Mouse (Mus musculus) forebrain, postnatal 0 days (tissue): ENCODE measurements around the gene Cyp3a57. TPM values are rescaled to one million over a fixed set of nuclear protein-coding genes. Genes with fewer than 3 reads are reported as not detected.
"Not testable (repeated sequence)": the region's sequence is repeated elsewhere in the genome, so short reads cannot be mapped to it uniquely, and the experiment has no call there.

Source experiments
- ATAC-seq: fragments of 200-750 bp; cut with Nextera tagmentation; 2 replicates; pipeline ENCODE4 v1.8.0; 2017; ENCODE audit warnings: mild to moderate bottlenecking, moderate library complexity
- DNase-seq: peaks from one replicate; pipeline ENCODE4 v3.0.0-alpha.2; 2015
- H3K27ac ChIP-seq: fragments of 300-500 bp; sonication (generic); 2 replicates; pipeline ENCODE4 v1.5.1; 2014; ENCODE audit warnings: low read depth, mild to moderate bottlenecking, antibody characterized with exemption, low read length, moderate library complexity, mixed read lengths
- H3K27me3 ChIP-seq: fragments of 300-500 bp; sonication (generic); 2 replicates; pipeline ENCODE4 v1.6.1; 2014; ENCODE audit warnings: mild to moderate bottlenecking, low read length, mixed read lengths; ENCODE audit not compliant: insufficient read depth
- H3K36me3 ChIP-seq: fragments of 300-500 bp; sonication (generic); 2 replicates; pipeline ENCODE4 v1.6.1; 2014; ENCODE audit warnings: mild to moderate bottlenecking, moderate library complexity; ENCODE audit not compliant: insufficient read depth
- H3K4me1 ChIP-seq: fragments of 300-500 bp; sonication (generic); 2 replicates; pipeline ENCODE4 v1.6.1; 2014; ENCODE audit warnings: antibody characterized with exemption; ENCODE audit not compliant: insufficient read depth
- H3K4me2 ChIP-seq: fragments of 300-500 bp; sonication (generic); 2 replicates; pipeline ENCODE4 v1.6.1; 2014; ENCODE audit warnings: low read depth, mild to moderate bottlenecking, moderate library complexity
- H3K4me3 ChIP-seq: fragments of 300-500 bp; sonication (generic); 2 replicates; pipeline ENCODE4 v1.5.1; 2014; ENCODE audit warnings: low read depth, low read length, mixed read lengths
- H3K9ac ChIP-seq: fragments of 300-500 bp; sonication (generic); 2 replicates; pipeline ENCODE4 v1.6.1; 2014; ENCODE audit warnings: mild to moderate bottlenecking
- H3K9me3 ChIP-seq: fragments of 300-500 bp; sonication (generic); 2 replicates; pipeline ENCODE4 v1.6.1; 2016; ENCODE audit warnings: low read length
- CTCF ChIP-seq: sonication (generic); IDR thresholded peaks from 2 replicates; pipeline ENCODE4 v1.5.1; 2016; ENCODE audit warnings: antibody characterized with exemption, control low read depth, low read depth
- WGBS: fragments of 180-500 bp; shearing (Covaris S2); extraction: QIAGEN DNeasy Blood & Tissue Kit; methylation state at CpG from one replicate; pipeline ENCODE4 v1.1.7; 2014; 5-methylcytosine and 5-hydroxymethylcytosine counted together
- polyA plus RNA-seq: library from polyadenylated mRNA; unstranded; fragments of >200 nt; fragmentation: Nextera tagmentation; extraction: Ambion mirVana; gene quantifications from 2 replicates; pipeline ENCODE4 v1.2.1, GENCODE M21; 2015
- total RNA-seq: library from RNA; depleted of rRNA; stranded (reverse); fragments of >200 nt; gene quantifications from 2 replicates; pipeline ENCODE4 v1.2.3, GENCODE M21; 2014; rRNA removed

The Cyp3a57 gene
- total RNA-seq (not detected in 2 replicates), polyA plus RNA-seq (not detected in 2 replicates)

DNA sequence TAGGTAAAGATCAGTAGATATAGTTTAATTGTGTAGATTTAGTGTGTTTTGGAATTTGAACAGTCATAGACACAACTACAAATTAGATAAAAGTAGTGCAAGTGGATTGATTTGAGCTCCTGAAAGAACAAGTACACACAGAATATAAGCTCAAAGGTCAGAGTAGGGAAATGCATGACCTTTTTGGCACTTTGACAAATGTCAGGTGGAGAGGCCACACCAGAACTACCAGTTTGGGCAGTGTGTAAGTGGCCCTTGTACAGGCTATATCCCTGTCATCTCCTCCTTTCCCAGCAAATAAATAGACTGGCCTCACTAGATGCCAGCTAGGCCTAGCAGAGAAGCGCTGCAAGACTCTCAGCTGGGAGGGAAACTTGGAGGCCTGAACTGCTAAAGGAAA lies at the start of gene Cyp3a57:
Gene Cyp3a57 (plus strand): TSS at position 339 of the 400 bp plus-strand sequence.
- no peak within 1 kb of the TSS for H3K9ac ChIP-seq
- H3K4me2 ChIP-seq = no peak within 1 kb of the TSS
- no peaks in the 10 kb centered on the region for H3K9me3 ChIP-seq
- H3K4me1 ChIP-seq = no peaks in the 10 kb centered on the region
- H3K27ac ChIP-seq = no peak within 1 kb of the TSS
- H3K36me3 ChIP-seq = no peaks in the 10 kb centered on the region
- H3K4me3 ChIP-seq = no peak within 1 kb of the TSS
- TF ChIP-seq CTCF = no peak
- WGBS = 83% methylated on average over 1 of the region's 1 CpGs
- H3K27me3 ChIP-seq = no peaks in the 10 kb centered on the region
- ATAC-seq (no peak), DNase-seq (no peak)

DNA sequence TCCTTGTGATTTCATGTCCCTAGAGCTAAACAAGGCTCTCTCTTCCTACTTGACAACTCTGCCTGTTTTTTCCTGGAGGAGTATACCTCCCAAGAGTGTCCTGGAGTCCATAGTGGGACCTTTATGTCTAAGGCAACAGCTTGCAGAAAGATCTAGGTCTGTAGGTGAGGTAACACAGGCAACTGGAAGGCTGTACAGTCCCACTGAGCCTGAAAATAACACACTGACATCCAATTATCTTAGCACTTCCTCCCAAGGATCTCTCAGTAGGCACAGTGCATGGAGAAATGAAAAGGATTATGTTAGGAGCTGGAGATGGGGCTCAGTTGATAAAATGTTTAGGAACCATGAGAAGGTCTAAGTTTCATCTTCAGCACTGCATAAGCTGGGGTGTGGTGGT lies 44.6 kb upstream of the Cyp3a57 start:
- Histone ChIP-seq H3K4me2 (no peak overlapping the region), H3K9ac (no peak overlapping the region), H3K4me1 (no peaks in the 10 kb centered on the region), H3K4me3 (no peak overlapping the region), H3K9me3 (no peaks in the 10 kb centered on the region), H3K27me3 (no peaks in the 10 kb centered on the region), H3K27ac (no peak overlapping the region), H3K36me3 (no peaks in the 10 kb centered on the region)
- no peak for ATAC-seq
- no peak for TF ChIP-seq CTCF
- no peak for DNase-seq

DNA sequence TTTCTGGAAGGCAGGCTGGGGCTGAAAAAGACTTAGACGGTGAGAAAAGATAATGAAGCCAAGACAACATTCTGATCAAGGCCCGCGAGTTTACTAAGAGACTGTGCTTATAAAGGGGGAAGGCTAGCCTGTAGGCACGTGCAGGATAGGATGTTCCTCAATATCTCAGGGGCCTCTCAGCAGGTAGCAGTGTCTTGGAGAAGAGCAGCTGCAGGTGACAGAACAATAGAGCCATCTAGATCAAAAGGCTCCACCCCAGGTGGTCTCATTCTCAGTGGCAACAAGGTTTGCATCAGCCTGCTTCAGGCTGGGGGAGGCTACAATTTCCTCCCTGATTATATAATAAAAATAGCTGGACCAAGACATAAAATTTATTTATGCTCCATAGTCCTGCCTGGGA lies 43.3 kb upstream of the Cyp3a57 start:
- H3K4me3 ChIP-seq, H3K4me1 ChIP-seq, DNase-seq, H3K27ac ChIP-seq, ATAC-seq, H3K9ac ChIP-seq, H3K9me3 ChIP-seq, H3K27me3 ChIP-seq, H3K36me3 ChIP-seq, H3K4me2 ChIP-seq: not testable (repeated sequence)
- 68% methylated on average over 4 of the region's 4 CpGs for WGBS

DNA sequence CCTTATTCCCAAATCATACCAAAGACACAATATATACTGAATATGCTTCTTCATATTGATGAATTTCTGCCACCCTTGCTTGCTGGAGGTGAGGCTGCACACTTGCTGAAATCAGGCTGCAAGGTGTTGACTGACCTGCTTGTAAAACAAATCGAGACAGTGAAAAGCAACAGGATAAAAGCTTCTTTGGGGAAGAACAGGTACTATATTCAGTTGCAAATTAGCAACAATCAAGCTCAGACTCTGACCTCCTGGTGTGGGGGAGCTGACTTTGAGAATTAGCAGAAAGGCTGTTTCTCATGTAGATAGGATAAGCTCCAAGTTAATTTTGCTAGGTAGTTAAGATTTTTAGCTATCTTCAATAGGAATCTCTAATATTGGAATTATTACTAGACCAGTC lies 42.7 kb upstream of the Cyp3a57 start:
- Histone ChIP-seq H3K36me3 (no peaks in the 10 kb centered on the region), H3K27ac (no peak overlapping the region), H3K4me2 (no peak overlapping the region), H3K9ac (no peak overlapping the region), H3K9me3 (no peaks in the 10 kb centered on the region), H3K4me3 (no peak overlapping the region), H3K4me1 (no peaks in the 10 kb centered on the region), H3K27me3 (no peaks in the 10 kb centered on the region)
- ATAC-seq (no peak), DNase-seq (no peak)
- no peak for TF ChIP-seq CTCF
- WGBS = 78% methylated on average over 1 of the region's 1 CpGs

DNA sequence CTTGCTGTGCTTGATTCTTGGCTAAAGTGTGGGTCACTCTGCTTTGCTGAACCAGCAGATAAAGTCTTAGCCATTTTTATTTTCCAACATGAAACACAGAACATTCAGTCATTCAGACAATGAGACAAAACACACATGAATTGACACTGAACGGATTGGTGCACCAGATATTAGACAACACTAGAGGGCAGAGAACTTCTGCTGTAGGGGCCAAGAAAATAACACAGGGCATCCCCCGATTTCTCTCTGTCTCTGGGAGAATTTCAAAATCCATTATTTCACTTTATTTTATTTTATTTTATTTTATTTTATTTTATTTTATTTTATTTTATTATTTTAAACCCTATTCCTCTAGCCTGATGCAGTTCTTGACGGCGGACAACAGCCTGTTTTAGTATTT lies 38.1 kb upstream of the Cyp3a57 start:
- WGBS = 91% methylated on average over 4 of the region's 4 CpGs
- not testable (repeated sequence) for H3K4me3 ChIP-seq, H3K4me1 ChIP-seq, H3K36me3 ChIP-seq, H3K27me3 ChIP-seq, ATAC-seq, H3K27ac ChIP-seq, H3K4me2 ChIP-seq, H3K9ac ChIP-seq, DNase-seq, H3K9me3 ChIP-seq

DNA sequence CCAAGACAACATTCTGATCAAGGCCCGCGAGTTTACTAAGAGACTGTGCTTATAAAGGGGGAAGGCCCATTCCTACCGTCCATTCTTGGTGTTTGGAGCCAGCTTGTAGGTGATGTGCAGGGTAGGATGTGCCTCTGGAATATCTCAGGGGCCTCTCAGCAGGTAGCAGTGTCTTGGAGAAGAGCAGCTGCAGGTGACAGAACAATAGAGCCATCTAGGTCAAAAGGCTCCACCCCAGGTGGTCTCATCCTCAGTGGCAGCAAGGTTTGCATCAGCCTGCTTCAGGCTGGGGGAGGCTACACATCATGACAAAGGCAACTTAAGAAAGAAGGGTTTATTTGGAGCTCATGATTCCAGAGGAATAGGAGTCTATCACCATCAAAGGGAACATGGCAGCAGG lies 37.3 kb upstream of the Cyp3a57 start:
- WGBS = 86% methylated on average over 3 of the region's 3 CpGs
- H3K27ac ChIP-seq = not testable (repeated sequence)

DNA sequence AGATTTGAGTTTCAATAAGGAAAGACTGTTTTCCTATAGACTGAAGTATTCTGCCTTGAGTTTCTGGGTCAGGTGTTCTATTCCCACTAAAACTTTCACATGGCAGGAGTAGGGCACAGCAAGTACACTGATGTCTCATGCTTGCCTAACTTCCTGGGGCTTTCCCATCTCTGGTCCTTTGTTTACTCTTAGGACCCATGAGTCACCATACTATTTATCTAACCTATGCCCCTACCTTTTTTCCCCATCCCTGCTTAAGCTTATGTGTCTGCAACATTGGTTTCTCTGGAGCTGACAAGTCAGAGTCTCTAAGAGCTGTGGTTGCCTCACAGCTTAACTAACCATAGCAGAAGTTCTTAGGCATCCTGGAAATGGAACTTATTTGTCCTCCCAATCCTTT lies 31.2 kb upstream of the Cyp3a57 start:
- no peaks in the 10 kb centered on the region for H3K27me3 ChIP-seq

More for the DNA sequence above, 37.3 kb upstream of the Cyp3a57 start:
- not testable (repeated sequence) for H3K4me1 ChIP-seq, H3K9me3 ChIP-seq, H3K4me3 ChIP-seq, H3K9ac ChIP-seq, H3K4me2 ChIP-seq, H3K36me3 ChIP-seq, H3K27me3 ChIP-seq, DNase-seq, ATAC-seq

DNA sequence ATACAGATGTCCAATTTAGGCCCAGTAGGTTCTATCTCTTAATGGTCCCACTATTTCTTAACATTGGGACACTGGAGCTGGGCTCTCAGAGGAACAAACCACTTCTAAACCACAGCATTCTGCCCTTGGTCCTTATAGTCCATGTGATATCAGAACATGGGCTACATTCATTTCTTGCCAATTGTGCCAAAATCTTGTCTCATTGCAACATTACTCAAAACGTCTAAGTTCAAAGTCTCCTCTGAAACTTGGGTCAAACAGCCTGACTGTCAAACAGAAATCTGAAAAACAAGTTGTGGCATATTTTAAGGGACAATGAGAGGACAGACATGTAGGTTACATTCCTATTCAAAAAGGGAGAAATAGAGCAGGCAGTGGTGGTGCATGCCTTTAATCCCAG lies 27.9 kb upstream of the Cyp3a57 start:
- WGBS = 95% methylated on average over 1 of the region's 1 CpGs
- no peak for TF ChIP-seq CTCF

More for the DNA sequence above, 31.2 kb upstream of the Cyp3a57 start:
- H3K9ac ChIP-seq = no peak overlapping the region
- TF ChIP-seq CTCF = no peak
- no peaks in the 10 kb centered on the region for H3K9me3 ChIP-seq
- DNase-seq (no peak), ATAC-seq (no peak)
- no peak overlapping the region for H3K4me2 ChIP-seq
- no peaks in the 10 kb centered on the region for H3K4me1 ChIP-seq
- H3K27ac ChIP-seq = no peak overlapping the region
- no peak overlapping the region for H3K4me3 ChIP-seq
- no peaks in the 10 kb centered on the region for H3K36me3 ChIP-seq

DNA sequence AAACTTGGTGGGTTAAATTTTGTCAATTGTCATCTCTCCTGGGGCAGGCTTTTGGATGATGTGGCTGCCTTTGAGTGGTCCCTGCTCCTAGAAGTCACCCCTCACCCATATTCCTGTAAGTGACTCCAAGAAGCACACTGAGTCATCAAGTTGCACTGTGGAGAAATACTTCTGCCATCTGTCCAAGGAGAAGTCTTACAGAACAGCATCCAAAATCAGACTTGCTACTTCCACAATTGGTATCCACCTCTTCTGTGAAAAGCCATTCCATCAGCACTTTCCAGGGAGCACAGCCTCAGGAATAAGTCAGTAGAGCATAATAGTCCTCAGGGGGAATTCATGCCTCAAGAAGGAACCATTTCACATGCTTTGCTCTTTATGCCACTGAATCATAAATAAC lies 6.3 kb upstream of the Cyp3a57 start:
- not testable (repeated sequence) for ATAC-seq, DNase-seq, H3K27me3 ChIP-seq, H3K27ac ChIP-seq, H3K4me1 ChIP-seq, H3K4me3 ChIP-seq, H3K36me3 ChIP-seq, H3K4me2 ChIP-seq, H3K9me3 ChIP-seq, H3K9ac ChIP-seq

More for the DNA sequence above, 27.9 kb upstream of the Cyp3a57 start:
- H3K27me3 ChIP-seq = no peaks in the 10 kb centered on the region
- H3K4me3 ChIP-seq = no peak overlapping the region
- H3K9me3 ChIP-seq = 0 out of 2 replicates have a peak, but pooled peaks cover 2% of the 10 kb centered on the region
- H3K4me1 ChIP-seq = no peaks in the 10 kb centered on the region
- no peaks in the 10 kb centered on the region for H3K36me3 ChIP-seq
- H3K4me2 ChIP-seq = no peak overlapping the region
- H3K27ac ChIP-seq = no peak overlapping the region
- H3K9ac ChIP-seq = no peak overlapping the region
- DNase-seq (no peak), ATAC-seq (no peak)
